Mouse (Mus musculus): Measurements from ENCODE around the gene Arsb. TPM values are rescaled to one million over a fixed set of nuclear protein-coding genes. Genes with fewer than 3 reads are reported as not detected.

Gene Arsb
- 10 to 100 TPM in 1 of 26 experiments, 1 to 10 TPM in 24, under 1 TPM in 1; 0.95 to 13.5 (median 7.2) TPM for total RNA-seq (2018; cell fraction: chromatin; rRNA removed)
- 10 to 100 TPM; 12.3 to 26.5 (median 16.7) TPM for total RNA-seq (2018; cell fraction: cytosol; rRNA removed)
- 10 to 100 TPM in 25 of 26 experiments, 1 to 10 TPM in 1; 7.0 to 39.2 (median 20.8) TPM for total RNA-seq (2018; cell fraction: nucleus; rRNA removed)
- polyA plus RNA-seq (2018) = 15.2 to 28.0 TPM (median 21.2 TPM) in 3 replicates

- Histone ChIP-seq H3K27ac (peak within 1 kb of the TSS; percentile 75), H3K79me2 (ENCODE audit: inconsistent target) (no peaks in the 10 kb centered on the region), H3K4me3 (ENCODE audit: inconsistent target) (peak within 1 kb of the TSS; percentile 69), H3K36me3 (ENCODE audit: inconsistent target) (no peaks in the 10 kb centered on the region)
- WGBS (ENCODE audit: missing documents) = under 1% methylated on average over 62 of the region's 66 CpGs
Observed at GRCm38 (mm10) chr13:93771588-93772278, at the start of gene Arsb. Gene Arsb (plus strand): TSS chr13:93771630.

- Histone ChIP-seq H3K4me3 (ENCODE audit: inconsistent target) (no peak overlapping the region), H3K27ac (no peak overlapping the region), H3K36me3 (ENCODE audit: inconsistent target) (no peaks in the 10 kb centered on the region), H3K79me2 (ENCODE audit: inconsistent target) (no peaks in the 10 kb centered on the region)
- WGBS (ENCODE audit: missing documents) = 86% methylated on average over 4 of the region's 4 CpGs
Observed at GRCm38 (mm10) chr13:93721916-93722315, 49.5 kb upstream of the Arsb start.

- 92% methylated on average over 3 of the region's 3 CpGs for WGBS (ENCODE audit: missing documents)
- Histone ChIP-seq H3K27ac (no peak overlapping the region), H3K79me2 (ENCODE audit: inconsistent target) (no peaks in the 10 kb centered on the region), H3K4me3 (ENCODE audit: inconsistent target) (no peak overlapping the region), H3K36me3 (ENCODE audit: inconsistent target) (no peaks in the 10 kb centered on the region)
Observed at GRCm38 (mm10) chr13:93723455-93723854, 48.0 kb upstream of the Arsb start.

- WGBS (ENCODE audit: missing documents) = 8% methylated on average over 2 of the region's 2 CpGs
- no peak overlapping the region for H3K4me3 ChIP-seq (ENCODE audit: inconsistent target)
- H3K79me2 ChIP-seq (ENCODE audit: inconsistent target) = no peaks in the 10 kb centered on the region
- H3K27ac ChIP-seq = no peak overlapping the region
- no peaks in the 10 kb centered on the region for H3K36me3 ChIP-seq (ENCODE audit: inconsistent target)
Observed at GRCm38 (mm10) chr13:93724206-93724605, 47.2 kb upstream of the Arsb start.

GRCm38 (mm10) chr13:93735131-93735636 is 36.2 kb upstream of the Arsb start:
- H3K27ac ChIP-seq = no peak overlapping the region
- WGBS (ENCODE audit: missing documents) = 82% methylated on average over 5 of the region's 5 CpGs
- H3K36me3 ChIP-seq (ENCODE audit: inconsistent target) = no peaks in the 10 kb centered on the region
- no peak overlapping the region for H3K4me3 ChIP-seq (ENCODE audit: inconsistent target)
- no peaks in the 10 kb centered on the region for H3K79me2 ChIP-seq (ENCODE audit: inconsistent target)

- Histone ChIP-seq H3K36me3 (ENCODE audit: inconsistent target) (no peaks in the 10 kb centered on the region), H3K4me3 (ENCODE audit: inconsistent target) (no peak overlapping the region), H3K79me2 (ENCODE audit: inconsistent target) (no peaks in the 10 kb centered on the region), H3K27ac (no peak overlapping the region)
- WGBS (ENCODE audit: missing documents) = 84% methylated on average over 8 of the region's 8 CpGs
Observed at GRCm38 (mm10) chr13:93744118-93744517, 27.3 kb upstream of the Arsb start.

- no peaks in the 10 kb centered on the region for H3K79me2 ChIP-seq (ENCODE audit: inconsistent target)
- 93% methylated on average over 14 of the region's 14 CpGs for WGBS (ENCODE audit: missing documents)
- H3K36me3 ChIP-seq (ENCODE audit: inconsistent target) = no peaks in the 10 kb centered on the region
- no peak overlapping the region for H3K27ac ChIP-seq
- no peak overlapping the region for H3K4me3 ChIP-seq (ENCODE audit: inconsistent target)
Observed at GRCm38 (mm10) chr13:93752597-93753400, 18.6 kb upstream of the Arsb start.

- Histone ChIP-seq H3K27ac (no peak overlapping the region), H3K79me2 (ENCODE audit: inconsistent target) (no peaks in the 10 kb centered on the region), H3K36me3 (ENCODE audit: inconsistent target) (no peaks in the 10 kb centered on the region), H3K4me3 (ENCODE audit: inconsistent target) (no peak overlapping the region)
- WGBS (ENCODE audit: missing documents) = 6% methylated on average over 4 of the region's 4 CpGs
Observed at GRCm38 (mm10) chr13:93755084-93755483, 16.3 kb upstream of the Arsb start.

GRCm38 (mm10) chr13:93756674-93757073 is 14.8 kb upstream of the Arsb start:
- WGBS (ENCODE audit: missing documents) = 94% methylated on average over 7 of the region's 7 CpGs
- H3K4me3 ChIP-seq (ENCODE audit: inconsistent target) = no peak overlapping the region
- H3K36me3 ChIP-seq (ENCODE audit: inconsistent target) = no peaks in the 10 kb centered on the region
- H3K27ac ChIP-seq = no peak overlapping the region
- H3K79me2 ChIP-seq (ENCODE audit: inconsistent target) = no peaks in the 10 kb centered on the region

- WGBS (ENCODE audit: missing documents) = 98% methylated on average over 6 of the region's 6 CpGs
- H3K27ac ChIP-seq = no peak overlapping the region
- H3K4me3 ChIP-seq (ENCODE audit: inconsistent target) = no peak overlapping the region
- no peaks in the 10 kb centered on the region for H3K36me3 ChIP-seq (ENCODE audit: inconsistent target)
- H3K79me2 ChIP-seq (ENCODE audit: inconsistent target) = no peaks in the 10 kb centered on the region
Observed at GRCm38 (mm10) chr13:93757514-93757913, 13.9 kb upstream of the Arsb start.

GRCm38 (mm10) chr13:93758149-93758898 is 13.1 kb upstream of the Arsb start:
- H3K36me3 ChIP-seq (ENCODE audit: inconsistent target) = no peaks in the 10 kb centered on the region
- WGBS (ENCODE audit: missing documents) = 52% methylated on average over 14 of the region's 14 CpGs
- H3K4me3 ChIP-seq (ENCODE audit: inconsistent target) = no peak overlapping the region

GRCm38 (mm10) chr13:93761831-93762230 is 9.6 kb upstream of the Arsb start:
- WGBS (ENCODE audit: missing documents) = 89% methylated on average over 8 of the region's 8 CpGs
- no peaks in the 10 kb centered on the region for H3K36me3 ChIP-seq (ENCODE audit: inconsistent target)
- H3K27ac ChIP-seq = no peak overlapping the region
- H3K4me3 ChIP-seq (ENCODE audit: inconsistent target) = no peak overlapping the region
- H3K79me2 ChIP-seq (ENCODE audit: inconsistent target) = no peaks in the 10 kb centered on the region

More at GRCm38 (mm10) chr13:93758149-93758898, 13.1 kb upstream of the Arsb start:
- no peak overlapping the region for H3K27ac ChIP-seq
- no peaks in the 10 kb centered on the region for H3K79me2 ChIP-seq (ENCODE audit: inconsistent target)

- no peaks in the 10 kb centered on the region for H3K36me3 ChIP-seq (ENCODE audit: inconsistent target)
- no peak overlapping the region for H3K27ac ChIP-seq
- H3K4me3 ChIP-seq (ENCODE audit: inconsistent target) = no peak overlapping the region
- 26% methylated on average over 3 of the region's 3 CpGs for WGBS (ENCODE audit: missing documents)
- H3K79me2 ChIP-seq (ENCODE audit: inconsistent target) = no peaks in the 10 kb centered on the region
Observed at GRCm38 (mm10) chr13:93762879-93763278, 8.6 kb upstream of the Arsb start.

GRCm38 (mm10) chr13:93764321-93764973 is 7.0 kb upstream of the Arsb start:
- no peaks in the 10 kb centered on the region for H3K79me2 ChIP-seq (ENCODE audit: inconsistent target)
- H3K36me3 ChIP-seq (ENCODE audit: inconsistent target) = no peaks in the 10 kb centered on the region
- no peak overlapping the region for H3K27ac ChIP-seq
- no peak overlapping the region for H3K4me3 ChIP-seq (ENCODE audit: inconsistent target)
- WGBS (ENCODE audit: missing documents) = 93% methylated on average over 13 of the region's 13 CpGs

All from macrophage (primary cell).